Mouse (Mus musculus) left cerebral cortex, postnatal 25 days (tissue): ENCODE data around the gene Bfar. TPM values are rescaled to one million over a fixed set of nuclear protein-coding genes. Genes with fewer than 3 reads are reported as not detected.
A peak's percentile ranks its signal among the peaks of the same experiment; 100 is the strongest.
"Not testable (repeated sequence)": the region's sequence is repeated elsewhere in the genome, so short reads cannot be mapped to it uniquely, and the experiment has no call there.

Source experiments
- DNase-seq, 2 experiments: peaks; one replicate each; pipeline ENCODE4 v3.0.0; 2022; ENCODE audit warnings: low spot score in 2 of 2, mixed read lengths in 1 of 2
- intact Hi-C: fragments of 180-260 bp; cut with DNase I; formaldehyde crosslinking; loops from one replicate; pipeline ENCODE4 v1.15.1; 2025
- total RNA-seq, 2 experiments: library from RNA; stranded (reverse); gene quantifications; 2 replicates each; pipeline ENCODE4 v1.2.3; 2021

Gene Bfar
- total RNA-seq, 2 experiments from 2014 or later, result 38.0 to 38.9 TPM

- no peak for DNase-seq
- intact Hi-C loops, result no loop called here
Measured at GRCm38 (mm10) chr16:13714910-13715309, 43.3 kb downstream of the Bfar start.

GRCm38 (mm10) chr16:13716821-13717553 is 45.3 kb downstream of the Bfar start:
- intact Hi-C loops, result no loop called here
- DNase-seq, result no peak

DNA sequence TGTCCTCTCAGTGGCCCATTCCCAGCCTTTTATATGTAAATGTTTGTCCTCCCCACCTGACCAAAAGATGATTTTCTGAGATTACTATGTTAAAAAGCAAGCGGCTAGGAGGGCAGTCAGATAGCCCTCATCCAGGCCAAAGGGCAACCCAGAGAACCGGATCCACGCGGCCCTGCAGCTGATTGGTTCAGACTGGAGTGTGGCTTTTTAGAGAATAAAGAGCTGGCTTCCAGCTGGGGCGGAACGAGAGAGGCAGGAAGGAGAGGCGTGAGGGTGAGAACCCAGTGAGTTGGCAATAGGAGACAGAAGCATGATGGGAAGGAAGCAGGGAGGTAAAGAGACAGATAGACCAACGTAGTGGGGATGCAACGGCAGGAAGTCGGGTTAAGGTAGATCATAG is 51.3 kb downstream of the Bfar start:
- DNase-seq, result no peak
- intact Hi-C loops, result no loop called here

- intact Hi-C loops, result no loop called here
- DNase-seq, result no peak
Measured at GRCm38 (mm10) chr16:13727811-13728335, 56.2 kb downstream of the Bfar start.

DNA sequence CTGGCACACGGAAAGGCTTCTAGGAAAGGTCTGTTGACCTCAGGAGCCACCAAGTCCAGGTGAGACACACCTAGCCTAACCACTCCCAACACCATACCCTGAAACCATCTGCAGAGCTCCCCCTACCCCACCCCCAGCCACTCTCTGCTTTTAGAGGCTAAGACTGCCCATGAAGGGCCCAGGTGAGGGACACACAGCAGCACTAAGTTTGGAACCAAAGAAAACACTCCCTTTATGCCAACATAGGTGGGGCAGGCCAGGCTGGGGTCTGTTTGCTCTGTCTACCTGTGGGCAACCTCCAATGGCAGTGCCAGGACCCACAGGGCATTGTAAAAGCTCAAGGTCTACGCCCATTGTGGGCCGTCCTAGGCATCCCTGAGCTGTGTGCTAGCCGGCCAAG is 57.8 kb downstream of the Bfar start:
- intact Hi-C loops, result no loop called here
- DNase-seq, result no peak

DNA sequence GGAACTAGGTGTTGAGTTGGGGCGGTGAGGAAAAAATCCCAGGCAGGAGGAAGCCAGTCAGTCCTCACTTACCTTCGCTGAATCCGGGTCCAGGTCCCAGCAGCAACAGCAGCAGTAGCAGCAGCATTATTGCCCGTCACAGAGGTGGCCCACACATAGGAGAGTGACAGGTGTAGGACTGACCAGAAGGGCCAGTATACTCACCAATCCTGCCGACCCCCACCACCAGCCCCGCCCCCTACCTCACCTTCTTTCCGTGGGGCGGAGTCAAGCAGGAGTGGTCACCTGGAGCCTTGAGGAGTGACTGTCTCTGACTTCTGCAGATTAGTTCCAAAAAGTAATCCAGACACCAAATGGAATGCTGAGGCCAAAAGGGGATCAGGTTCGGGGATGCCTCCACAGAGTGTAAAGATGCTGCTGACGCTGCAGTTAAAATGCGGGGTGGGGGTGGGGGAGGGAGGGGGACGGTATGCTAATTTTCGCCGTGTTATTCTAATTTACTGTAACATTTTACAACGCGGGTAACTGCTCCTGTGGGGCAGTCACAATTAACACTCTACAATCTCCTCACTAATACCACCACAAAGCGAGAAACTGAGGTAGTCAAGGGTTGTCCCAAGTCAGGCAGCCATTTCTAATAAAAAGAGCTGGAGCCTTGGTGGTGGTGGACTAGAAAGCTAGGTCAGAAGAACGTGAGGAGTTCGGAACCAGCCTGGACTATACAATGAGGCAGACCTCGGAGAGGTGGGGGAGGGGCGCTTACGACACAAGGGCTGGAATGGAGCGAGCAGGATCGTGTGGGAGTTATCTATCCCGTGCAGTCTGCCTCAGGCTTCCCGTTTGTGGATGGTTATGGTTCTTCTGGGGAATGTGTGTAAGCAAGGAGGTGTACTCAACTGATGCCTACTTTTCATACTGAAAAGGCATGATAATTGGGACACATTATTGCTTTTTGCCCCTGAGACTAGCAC is 58.9 kb downstream of the Bfar start, which contains the start of gene Pla2g10:
Pla2g10 (minus strand) TSS at position 699 of the 971 bp plus-strand sequence.
- intact Hi-C loops, result loop anchor here (5.0 kb wide), 1 partner anchor 198 kb away; no protein-coding TSS in a partner anchor
- no peak for DNase-seq

DNA sequence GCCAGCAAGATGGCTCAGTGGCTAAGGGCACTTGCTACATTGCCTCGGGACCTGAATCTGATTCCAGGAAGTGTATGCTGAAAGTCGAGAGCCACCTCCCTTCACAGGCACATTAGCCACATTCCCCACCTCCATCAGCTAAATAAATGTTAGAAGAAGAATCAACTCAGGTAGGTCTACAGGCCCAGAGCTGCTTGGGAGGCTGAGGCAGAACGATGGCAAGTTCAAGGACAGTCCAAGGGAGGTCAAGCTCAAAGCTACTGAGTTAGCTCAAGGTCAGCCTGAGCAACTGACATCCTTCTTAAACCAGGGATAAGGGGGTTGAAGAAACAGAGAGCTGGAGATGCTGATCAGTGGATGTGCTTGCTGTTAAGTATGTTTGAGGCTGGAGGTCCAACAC is 61.1 kb downstream of the Bfar start:
- DNase-seq, result no peak
- intact Hi-C loops, result loop anchor here (5.0 kb wide), 1 partner anchor 200 kb away; no protein-coding TSS in a partner anchor

GRCm38 (mm10) chr16:13733518-13734137 is 62.0 kb downstream of the Bfar start:
- intact Hi-C loops, result loop anchor here (5.0 kb wide), 1 partner anchor 201 kb away; no protein-coding TSS in a partner anchor
- DNase-seq, result peak; percentile 75 to 78

GRCm38 (mm10) chr16:13735977-13736376 is 64.3 kb downstream of the Bfar start:
- no peak for DNase-seq
- intact Hi-C loops, result no loop called here

- DNase-seq, intact Hi-C loops: not testable (repeated sequence)
Measured at GRCm38 (mm10) chr16:13739044-13739443, 67.4 kb downstream of the Bfar start.

DNA sequence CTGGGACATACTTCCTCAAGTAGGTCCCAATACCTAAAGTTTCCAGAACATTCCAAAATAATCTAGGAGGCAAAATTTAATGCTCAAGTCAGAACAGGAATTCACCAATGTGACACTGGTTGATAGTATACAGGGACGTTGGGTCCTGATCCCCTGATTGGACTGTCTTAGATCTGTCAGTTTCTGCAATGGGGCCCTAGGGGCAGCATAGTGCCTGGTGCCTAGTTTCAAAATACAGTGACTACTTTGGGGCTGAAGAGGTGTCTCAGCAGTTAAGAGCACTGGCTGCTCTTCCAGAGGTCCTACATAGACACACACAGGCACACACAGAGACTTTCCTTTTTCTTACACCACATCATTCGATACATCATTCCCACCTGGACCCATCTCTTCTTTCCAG is 69.2 kb downstream of the Bfar start:
- intact Hi-C loops, result no loop called here
- no peak for DNase-seq

DNA sequence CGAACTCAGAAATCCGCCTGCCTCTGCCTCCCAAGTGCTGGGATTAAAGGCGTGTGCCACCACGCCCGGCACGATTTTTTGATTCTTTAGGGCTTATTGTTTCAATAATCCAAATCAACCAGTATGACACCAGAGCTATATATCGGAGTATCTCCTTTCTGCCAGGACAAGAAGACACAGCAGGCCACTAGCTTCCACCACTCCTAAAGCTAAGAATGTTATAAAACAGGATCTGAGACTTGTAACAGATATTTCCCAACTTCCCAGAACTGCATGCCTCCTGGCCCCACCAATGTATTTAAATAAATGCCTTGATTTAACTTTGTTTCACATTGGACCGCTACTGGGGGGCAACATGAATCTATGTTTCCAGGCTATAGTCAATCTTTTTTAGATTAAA is 76.0 kb downstream of the Bfar start:
- intact Hi-C loops, result no loop called here
- DNase-seq, result no peak

DNA sequence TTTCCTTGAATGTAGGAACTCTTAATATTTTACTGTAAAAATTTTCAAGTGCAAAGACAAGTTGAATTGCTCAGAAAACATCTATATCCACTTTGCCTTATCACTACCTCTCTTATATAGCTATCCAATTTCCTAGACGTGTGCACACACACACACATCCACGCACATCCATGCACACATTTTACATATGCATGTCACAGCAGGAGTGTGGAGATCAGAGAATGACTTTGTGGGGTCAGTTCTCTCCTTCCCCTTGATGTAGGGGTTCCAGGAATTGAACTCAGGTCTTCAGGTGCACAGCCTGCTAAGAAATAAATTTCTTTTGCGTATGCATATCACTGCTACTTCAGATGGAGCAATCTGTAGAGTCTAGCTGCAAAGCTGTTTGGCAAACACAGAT is 76.5 kb downstream of the Bfar start:
- intact Hi-C loops, result no loop called here
- no peak for DNase-seq

DNA sequence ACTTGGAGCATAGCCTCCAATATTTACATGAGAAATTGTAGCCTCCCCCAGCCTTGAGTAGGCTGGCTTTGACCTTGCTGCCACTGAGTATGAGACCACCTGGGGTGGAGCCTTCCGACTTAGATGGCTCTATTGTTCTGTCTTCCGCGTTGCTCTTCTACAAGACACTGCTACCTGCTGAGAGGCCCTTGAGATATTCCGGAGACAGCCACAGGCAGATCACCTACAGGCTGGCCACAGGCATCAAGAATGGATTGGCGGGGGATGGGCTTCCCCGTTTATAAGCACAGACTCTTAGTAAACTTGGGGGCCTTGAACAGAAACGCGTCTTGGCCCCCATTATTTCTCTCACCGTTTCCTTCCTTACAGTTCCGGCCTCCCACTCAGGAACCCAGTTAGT is 77.2 kb downstream of the Bfar start:
- DNase-seq, intact Hi-C loops: not testable (repeated sequence)

GRCm38 (mm10) chr16:13749306-13749705 is 77.6 kb downstream of the Bfar start:
- DNase-seq, result no peak
- intact Hi-C loops, result no loop called here

DNA sequence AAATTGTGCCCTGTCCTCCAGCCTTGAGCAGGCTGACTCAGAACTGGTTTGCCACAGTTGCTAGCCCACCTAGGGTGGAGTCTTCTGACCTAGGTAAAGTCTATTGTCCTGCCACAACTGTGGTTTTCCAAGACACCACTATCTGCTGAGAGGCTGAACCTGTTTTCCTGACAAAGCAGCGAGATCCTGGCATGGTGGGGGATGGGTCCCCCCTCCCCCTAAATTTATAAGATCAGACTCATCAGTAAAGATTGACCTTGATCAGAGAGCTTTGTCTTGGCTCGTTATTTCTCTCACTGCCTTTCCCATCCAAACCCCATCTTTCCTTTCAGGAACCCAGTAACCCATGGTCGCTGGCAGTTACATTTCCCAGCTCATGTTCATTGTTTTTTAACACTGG is 78.3 kb downstream of the Bfar start:
- DNase-seq, result no peak
- intact Hi-C loops, result no loop called here

DNA sequence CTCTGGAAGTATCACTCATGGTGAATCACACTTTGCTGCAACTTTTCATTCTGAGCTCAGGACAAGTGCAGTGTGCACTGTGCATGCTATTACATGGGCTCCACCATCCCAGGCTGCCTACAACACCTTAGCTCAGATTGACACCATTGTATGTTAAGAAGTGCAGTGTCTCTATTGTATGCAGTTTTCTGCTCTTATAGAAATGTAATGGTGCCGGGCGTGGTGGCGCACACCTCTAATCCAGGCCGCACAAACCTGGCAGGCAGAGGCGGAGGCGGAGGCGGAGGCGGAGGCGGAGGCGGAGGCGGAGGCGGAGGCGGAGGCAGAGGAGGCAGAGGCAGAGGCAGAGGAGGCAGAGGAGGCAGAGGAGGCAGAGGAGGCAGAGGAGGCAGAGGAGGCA is 79.0 kb downstream of the Bfar start:
- DNase-seq, result no peak
- intact Hi-C loops, result no loop called here
